Mouse (Mus musculus): Measurements from ENCODE around the gene Ephx1. TPM values are rescaled to one million over a fixed set of nuclear protein-coding genes. Genes with fewer than 3 reads are reported as not detected.
"Not testable (repeated sequence)": the region's sequence is repeated elsewhere in the genome, so short reads cannot be mapped to it uniquely, and the experiment has no call there.

The Ephx1 gene
- polyA plus RNA-seq, 1 experiment from 2014 or later = 3.6 TPM

DNA sequence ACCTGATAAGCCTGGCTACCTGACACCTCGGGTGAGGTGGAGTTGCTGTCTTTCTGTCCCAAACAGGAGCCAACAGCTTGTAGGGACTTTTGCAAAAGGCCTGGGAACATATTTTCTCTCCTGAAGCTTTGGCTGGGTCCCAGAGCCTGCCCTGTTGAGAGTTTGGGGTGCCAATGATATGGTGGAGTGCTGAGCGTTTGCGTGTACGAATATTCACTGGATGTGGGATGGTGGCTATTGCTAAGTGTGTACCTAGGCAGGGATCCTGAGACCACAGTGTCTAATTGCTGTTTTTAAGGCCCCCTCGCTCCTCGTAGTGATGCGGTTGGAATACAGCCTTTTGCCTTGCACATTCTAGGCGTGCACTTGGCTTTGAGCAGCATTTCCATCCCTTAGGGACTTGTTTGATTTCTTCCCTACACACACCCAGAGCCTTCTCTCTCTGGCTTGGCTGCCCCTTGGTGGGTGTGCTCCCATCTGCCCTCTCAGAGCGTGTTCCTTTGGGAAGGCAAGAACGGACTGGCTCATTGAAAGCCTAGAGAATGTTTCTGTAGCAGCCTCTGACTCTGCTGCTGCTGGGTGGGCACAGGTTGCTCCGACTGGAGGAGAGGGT, 77.6 kb downstream of the Ephx1 start:
- 0 out of 2 replicates have a peak, but pooled peaks cover 3% of the 10 kb centered on the region for H3K36me3 ChIP-seq (ENCODE audit: insufficient read depth)
- H3K4me3 ChIP-seq (ENCODE audit: low read depth, low read length) = peak overlapping the region; percentile 78
- H3K27me3 ChIP-seq (ENCODE audit: insufficient read depth, low read length) = no peaks in the 10 kb centered on the region
- ATAC-seq (ENCODE audit: insufficient read depth) (no peak), DNase-seq (no peak)
- peak overlapping the region; percentile 96 for H3K4me2 ChIP-seq
- H3K9ac ChIP-seq = peak overlapping the region; percentile 83
- no peaks in the 10 kb centered on the region for H3K9me3 ChIP-seq (ENCODE audit: low read depth, low read length)
- peak overlapping the region; percentile 84; the same call in 1 of the 2 replicates for H3K27ac ChIP-seq (ENCODE audit: low read depth)
- H3K4me1 ChIP-seq (ENCODE audit: insufficient read depth) = peaks cover 14% of the 10 kb centered on the region; the same call in 1 of the 2 replicates
- no peak for TF ChIP-seq CTCF (IDR thresholded peaks at IDR 0.05; ENCODE audit: low read depth)
- WGBS = 41% methylated on average over 11 of the region's 11 CpGs

DNA sequence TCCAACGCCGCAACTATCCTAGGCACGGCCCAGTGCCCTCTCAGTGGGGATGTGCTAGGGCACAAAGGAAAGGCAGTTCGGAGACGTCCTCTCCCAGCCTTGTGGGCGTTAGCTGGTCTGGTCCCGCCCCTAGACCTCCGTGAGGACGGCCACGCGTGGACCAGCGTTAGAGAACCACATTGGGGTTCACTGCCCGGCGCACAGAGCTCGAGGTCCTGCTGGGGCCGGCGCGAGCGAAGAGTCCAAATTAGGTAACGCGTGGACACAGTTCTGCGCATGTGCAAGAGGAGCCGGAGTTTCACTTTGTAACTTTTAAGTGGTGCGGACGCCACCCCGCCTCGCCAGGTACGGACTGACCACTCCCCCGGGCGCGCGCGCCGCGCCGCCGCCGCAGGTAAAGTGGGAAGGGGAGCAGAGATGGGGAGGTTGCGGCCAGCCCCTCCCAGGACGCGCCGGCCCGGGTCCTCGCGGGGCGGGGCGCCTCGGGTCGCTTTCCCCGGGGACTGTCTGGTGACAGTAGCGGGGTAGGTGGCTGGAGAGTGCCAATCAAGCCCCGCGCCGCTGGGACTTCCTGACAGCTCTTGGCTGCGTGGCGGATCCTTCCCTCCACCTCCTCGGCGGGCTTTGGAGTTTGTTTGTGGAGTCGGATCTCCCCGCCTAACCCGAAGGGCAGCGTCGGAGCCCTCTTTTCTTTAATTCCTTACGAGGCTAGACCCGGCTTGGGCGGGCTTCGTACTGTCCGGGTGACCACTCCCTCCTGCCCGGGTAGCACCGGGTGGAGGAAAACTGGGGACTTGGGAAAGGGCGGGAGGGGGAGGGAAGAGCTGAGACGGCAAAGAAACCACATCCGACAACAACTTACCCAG, 78.3 kb downstream of the Ephx1 start, which contains the start of gene Tmem63a:
Tmem63a (plus strand) TSS at position 179 of the 866 bp plus-strand sequence.
- under 1% methylated on average over 73 of the region's 73 CpGs for WGBS
- no peak for TF ChIP-seq CTCF (IDR thresholded peaks at IDR 0.05; ENCODE audit: low read depth)
- Histone ChIP-seq H3K36me3 (ENCODE audit: insufficient read depth) (0 out of 2 replicates have a peak, but pooled peaks cover 3% of the 10 kb centered on the region), H3K9me3 (ENCODE audit: low read depth, low read length) (no peaks in the 10 kb centered on the region), H3K27me3 (ENCODE audit: insufficient read depth, low read length) (peaks cover 5% of the 10 kb centered on the region), H3K9ac (peak within 1 kb of the TSS; percentile 83), H3K4me2 (peak within 1 kb of the TSS; percentile 96), H3K4me1 (ENCODE audit: insufficient read depth) (peaks cover 14% of the 10 kb centered on the region; the same call in 1 of the 2 replicates), H3K27ac (ENCODE audit: low read depth) (peak within 1 kb of the TSS; percentile 84), H3K4me3 (ENCODE audit: low read depth, low read length) (peak within 1 kb of the TSS; percentile 78)
- DNase-seq (peak; percentile 91), ATAC-seq (ENCODE audit: insufficient read depth) (peak; percentile 63)

DNA sequence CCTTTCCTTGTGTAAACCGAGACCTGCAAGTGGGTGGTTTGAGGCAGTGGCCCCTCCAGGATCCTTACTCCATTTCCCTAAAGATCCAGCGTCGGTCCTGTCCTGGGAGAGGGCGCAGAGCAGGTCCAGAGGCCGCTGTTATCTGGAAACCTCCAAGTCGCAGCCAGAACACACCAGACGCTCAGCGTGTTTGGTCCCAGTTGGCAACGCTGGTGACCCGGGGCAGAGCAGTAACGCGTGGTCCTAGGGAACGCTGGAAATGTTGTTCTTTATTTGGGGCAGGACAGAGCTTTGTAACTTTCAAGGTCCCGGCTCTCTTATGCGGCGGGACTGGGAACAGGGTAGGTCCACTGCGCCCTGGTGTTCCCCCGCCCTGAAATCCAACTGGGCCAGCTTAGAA, 79.0 kb downstream of the Ephx1 start:
- Histone ChIP-seq H3K4me3 (ENCODE audit: low read depth, low read length) (peak overlapping the region; percentile 78), H3K4me2 (peak overlapping the region; percentile 96), H3K9me3 (ENCODE audit: low read depth, low read length) (no peaks in the 10 kb centered on the region), H3K27ac (ENCODE audit: low read depth) (peak overlapping the region; percentile 84), H3K4me1 (ENCODE audit: insufficient read depth) (peaks cover 14% of the 10 kb centered on the region; the same call in 1 of the 2 replicates), H3K9ac (peak overlapping the region; percentile 83), H3K27me3 (ENCODE audit: insufficient read depth, low read length) (peaks cover 7% of the 10 kb centered on the region), H3K36me3 (ENCODE audit: insufficient read depth) (0 out of 2 replicates have a peak, but pooled peaks cover under 1% of the 10 kb centered on the region)
- 6% methylated on average over 18 of the region's 18 CpGs for WGBS
- ATAC-seq (ENCODE audit: insufficient read depth) (0 out of 2 replicates have a peak, but pooled peaks have one; percentile 12), DNase-seq (no peak)
- no peak for TF ChIP-seq CTCF (IDR thresholded peaks at IDR 0.05; ENCODE audit: low read depth)

DNA sequence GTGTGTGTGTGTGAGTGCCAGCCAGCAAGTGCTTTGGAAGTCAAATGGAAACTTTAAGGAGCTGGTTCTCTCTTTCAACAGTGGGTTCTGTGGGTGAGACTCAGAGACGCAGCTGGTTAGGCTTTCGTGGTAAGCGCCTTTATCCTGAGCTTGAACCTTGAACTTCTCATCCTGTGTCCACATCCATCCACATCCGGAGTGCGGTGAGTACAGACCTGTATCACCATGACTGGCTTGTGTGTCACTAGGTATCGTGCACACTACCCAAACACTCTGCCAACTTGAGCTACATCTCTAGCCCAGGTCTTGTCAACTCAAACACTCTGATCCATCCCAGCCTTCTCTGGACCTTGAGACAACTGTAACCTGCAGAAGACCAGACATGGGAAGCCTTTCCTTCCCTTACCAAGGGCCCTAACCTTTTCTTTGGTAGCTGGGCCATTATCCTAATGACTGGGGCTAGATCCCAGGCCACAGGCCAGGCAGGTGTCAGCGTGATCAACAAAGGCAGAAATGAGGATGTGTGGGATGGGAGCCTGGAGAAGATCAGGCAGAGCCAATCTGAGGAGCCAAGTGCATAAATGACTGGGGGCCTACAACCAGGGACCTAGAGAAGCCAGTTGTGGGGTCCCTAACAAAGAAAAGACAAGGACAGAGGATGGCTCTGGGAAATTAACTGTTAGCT, 79.8 kb downstream of the Ephx1 start:
- ATAC-seq (ENCODE audit: insufficient read depth) = no peak
- H3K9me3 ChIP-seq (ENCODE audit: low read depth, low read length) = no peaks in the 10 kb centered on the region
- 85% methylated on average over 7 of the region's 7 CpGs for WGBS
- TF ChIP-seq CTCF (IDR thresholded peaks at IDR 0.05; ENCODE audit: low read depth) = no peak
- H3K27ac ChIP-seq (ENCODE audit: low read depth) = no peak overlapping the region
- peaks cover 9% of the 10 kb centered on the region for H3K27me3 ChIP-seq (ENCODE audit: insufficient read depth, low read length)
- H3K9ac ChIP-seq = peak overlapping the region; percentile 83; the same call in 1 of the 2 replicates
- H3K4me3 ChIP-seq (ENCODE audit: low read depth, low read length) = peak overlapping the region; percentile 78; the same call in 1 of the 2 replicates
- H3K36me3 ChIP-seq (ENCODE audit: insufficient read depth) = no peaks in the 10 kb centered on the region
- peak overlapping the region; percentile 96 for H3K4me2 ChIP-seq
- DNase-seq = no peak
- H3K4me1 ChIP-seq (ENCODE audit: insufficient read depth) = peaks cover 10% of the 10 kb centered on the region; the same call in 1 of the 2 replicates

DNA sequence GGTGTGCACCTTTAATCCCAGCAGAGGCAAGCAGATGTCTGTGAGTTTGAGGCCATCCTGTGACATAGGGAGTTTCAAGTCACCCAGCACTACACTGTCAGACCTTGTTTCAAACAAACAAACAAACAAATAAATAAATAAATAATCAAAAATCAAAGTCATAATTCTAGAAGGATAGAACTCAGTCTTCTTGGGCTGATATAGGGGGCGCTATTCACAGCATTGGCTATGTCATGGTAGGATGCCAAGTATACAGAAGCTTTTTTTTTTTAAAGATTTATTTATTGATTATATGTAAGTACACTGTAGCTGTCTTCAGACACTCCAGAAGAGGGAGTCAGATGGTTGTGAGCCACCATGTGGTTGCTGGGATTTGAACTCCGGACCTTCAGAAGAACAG, 81.9 kb downstream of the Ephx1 start:
- not testable (repeated sequence) for DNase-seq; H3K9me3 ChIP-seq (ENCODE audit: low read depth, low read length); H3K9ac ChIP-seq; H3K4me2 ChIP-seq; ATAC-seq (ENCODE audit: insufficient read depth); H3K4me3 ChIP-seq (ENCODE audit: low read depth, low read length); H3K27ac ChIP-seq (ENCODE audit: low read depth); H3K4me1 ChIP-seq (ENCODE audit: insufficient read depth); H3K36me3 ChIP-seq (ENCODE audit: insufficient read depth)
- WGBS = 83% methylated on average over 2 of the region's 2 CpGs
- H3K27me3 ChIP-seq (ENCODE audit: insufficient read depth, low read length) = peaks cover 31% of the 10 kb centered on the region

DNA sequence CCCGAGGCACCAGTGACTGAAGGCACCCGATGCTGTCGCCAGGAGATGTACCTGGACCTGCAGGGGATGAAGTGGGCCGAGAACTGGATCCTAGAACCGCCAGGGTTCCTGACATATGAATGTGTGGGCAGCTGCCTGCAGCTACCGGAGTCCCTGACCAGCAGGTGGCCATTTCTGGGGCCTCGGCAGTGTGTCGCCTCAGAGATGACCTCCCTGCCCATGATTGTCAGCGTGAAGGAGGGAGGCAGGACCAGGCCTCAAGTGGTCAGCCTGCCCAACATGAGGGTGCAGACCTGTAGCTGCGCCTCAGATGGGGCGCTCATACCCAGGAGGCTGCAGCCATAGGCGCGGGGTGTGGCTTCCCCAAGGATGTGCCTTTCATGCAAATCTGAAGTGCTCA, 83.1 kb downstream of the Ephx1 start:
- H3K9me3 ChIP-seq (ENCODE audit: low read depth, low read length); DNase-seq; H3K4me1 ChIP-seq (ENCODE audit: insufficient read depth); H3K4me2 ChIP-seq; H3K9ac ChIP-seq; H3K27ac ChIP-seq (ENCODE audit: low read depth); H3K4me3 ChIP-seq (ENCODE audit: low read depth, low read length); ATAC-seq (ENCODE audit: insufficient read depth); H3K36me3 ChIP-seq (ENCODE audit: insufficient read depth): not testable (repeated sequence)
- 38% methylated on average over 13 of the region's 13 CpGs for WGBS
- peaks cover 36% of the 10 kb centered on the region for H3K27me3 ChIP-seq (ENCODE audit: insufficient read depth, low read length)
- 0 out of 2 replicates have a peak, but pooled peaks have one; percentile 5 for TF ChIP-seq CTCF (IDR thresholded peaks at IDR 0.05; ENCODE audit: low read depth)

DNA sequence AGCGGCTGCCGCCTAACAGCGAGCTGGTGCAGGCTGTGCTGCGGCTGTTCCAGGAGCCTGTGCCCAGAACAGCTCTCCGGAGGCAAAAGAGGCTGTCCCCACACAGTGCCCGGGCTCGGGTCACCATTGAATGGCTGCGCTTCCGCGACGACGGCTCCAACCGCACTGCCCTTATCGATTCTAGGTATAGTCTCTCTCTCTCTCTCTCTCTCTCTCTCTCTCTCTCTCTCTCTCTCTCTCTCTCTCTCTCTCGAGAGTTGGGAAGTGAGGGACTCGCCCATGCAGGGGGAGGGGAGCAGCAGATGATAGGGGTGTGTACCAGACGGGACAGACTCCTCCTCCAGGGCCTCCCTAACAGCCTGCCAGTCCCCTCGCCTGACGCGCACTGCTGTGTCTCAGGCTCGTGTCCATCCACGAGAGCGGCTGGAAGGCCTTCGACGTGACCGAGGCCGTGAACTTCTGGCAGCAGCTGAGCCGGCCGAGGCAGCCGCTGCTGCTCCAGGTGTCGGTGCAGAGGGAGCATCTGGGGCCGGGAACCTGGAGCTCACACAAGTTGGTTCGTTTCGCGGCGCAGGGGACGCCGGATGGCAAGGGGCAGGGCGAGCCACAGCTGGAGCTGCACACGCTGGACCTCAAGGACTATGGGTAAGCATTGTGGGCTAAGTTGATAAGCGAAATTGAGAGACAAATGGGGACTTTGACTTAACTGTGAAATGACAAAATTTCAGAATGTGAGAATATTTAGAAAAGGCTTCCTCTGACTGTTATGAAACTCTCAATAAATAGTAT, 83.9 kb downstream of the Ephx1 start:
- Histone ChIP-seq H3K4me2 (peak overlapping the region; percentile 56), H3K4me3 (ENCODE audit: low read depth, low read length) (peak overlapping the region; percentile 29), H3K9ac (peak overlapping the region; percentile 43), H3K27me3 (ENCODE audit: insufficient read depth, low read length) (peaks cover 36% of the 10 kb centered on the region)
- H3K9me3 ChIP-seq (ENCODE audit: low read depth, low read length); H3K36me3 ChIP-seq (ENCODE audit: insufficient read depth); H3K27ac ChIP-seq (ENCODE audit: low read depth); H3K4me1 ChIP-seq (ENCODE audit: insufficient read depth): not testable (repeated sequence)
- WGBS = 4% methylated on average over 33 of the region's 41 CpGs
- ATAC-seq (ENCODE audit: insufficient read depth) (peak; percentile 92), DNase-seq (peak; percentile 68)

Data from lung, embryonic 14.5 days (tissue).